In the genomic region with DNA sequence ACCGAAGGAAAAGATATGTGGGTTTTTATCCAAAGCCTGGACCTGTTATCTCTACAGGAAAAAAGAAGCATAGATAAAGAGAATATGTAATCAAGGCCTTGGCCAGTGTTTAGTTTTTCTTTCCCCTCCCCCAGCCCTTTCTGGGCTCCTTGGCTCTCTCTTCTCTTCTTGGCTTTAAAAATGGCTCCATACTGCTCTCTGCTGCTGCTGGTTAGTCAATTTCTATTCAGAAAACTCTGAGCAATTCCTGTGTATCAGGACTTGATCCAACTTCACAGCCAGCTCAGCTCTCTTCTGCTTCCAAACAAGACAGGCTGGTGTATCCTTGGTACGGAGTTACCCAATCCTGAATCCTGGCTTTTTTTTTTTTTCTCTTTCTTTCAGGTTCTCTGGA, we compare ENCODE assay signal across 9 mouse cellular contexts.
DNase-seq lines count a peak whose midpoint lies in the region; ATAC-seq and TF ChIP-seq lines count a peak whose summit lies in the region.
"Had no signal": no experiment of that assay in that cellular context is flagged by ENCODE, and none has a peak within 500 bp of the region (broad histone marks: within the 10 kb centered on the region; RNA-seq: fewer than 3 reads in every experiment).

No protein-coding gene starts in this region.

- no peak overlapping the region for H3K9ac ChIP-seq in midbrain, postnatal 0 days (replicated peaks; ENCODE audit: low read length, poor library complexity, severe bottlenecking)
- H3K9ac ChIP-seq: neural tube, embryonic 12.5 days had no signal

- peak; percentile 72 for TF ChIP-seq CTCF in midbrain, postnatal 0 days (IDR thresholded peaks at IDR 0.05)

- no peak overlapping the region for H3K4me2 ChIP-seq in midbrain, postnatal 0 days (ENCODE audit: low read depth, low read length, poor library complexity, severe bottlenecking)
- H3K4me2 ChIP-seq: neural tube, embryonic 12.5 days had no signal

- WGBS in midbrain, postnatal 0 days: 30% methylated on average over 2 of the region's 2 CpGs

- no peaks in the 10 kb centered on the region for H3K36me3 ChIP-seq in midbrain, postnatal 0 days (ENCODE audit: insufficient read depth, low read length)
- H3K36me3 ChIP-seq: neural tube, embryonic 12.5 days had no signal

- intact Hi-C loops in heart, postnatal 14 days (cut with DNase I): no loop called here

- ATAC-seq in midbrain, postnatal 0 days (ENCODE audit: low FRiP score): peak; percentile 84
- no peak for ATAC-seq in granulocyte monocyte progenitor cell, adult 5-6 weeks (replicated peaks; ENCODE audit: poor library complexity, severe bottlenecking)

- no peak overlapping the region for H3K27ac ChIP-seq in midbrain, postnatal 0 days (ENCODE audit: low read depth, low read length)
- H3K27ac ChIP-seq: neural tube, embryonic 12.5 days had no signal

- H3K4me3 ChIP-seq in midbrain, postnatal 0 days (ENCODE audit: low read depth, low read length): no peak overlapping the region
- H3K4me3 ChIP-seq: neural tube, embryonic 12.5 days had no signal

- peaks cover 8% of the 10 kb centered on the region for H3K4me1 ChIP-seq in midbrain, postnatal 0 days (ENCODE audit: insufficient read depth, low read length)

- H3K27me3 ChIP-seq in midbrain, postnatal 0 days (ENCODE audit: insufficient read depth, low read length): no peaks in the 10 kb centered on the region
- H3K27me3 ChIP-seq: neural tube, embryonic 12.5 days had no signal

- peak; percentile 3 for DNase-seq in urinary bladder, postnatal 25 days (ENCODE audit: low spot score)
- no peak for DNase-seq in urinary bladder, adult 2 months (ENCODE audit: low spot score)
- DNase-seq in embryo, embryonic 9.5 days (ENCODE audit: extremely low spot score): peak; percentile 27
- peak; percentile 7 to 28 for DNase-seq in heart, postnatal 14 days
- DNase-seq in layer of hippocampus, postnatal 14 days (ENCODE audit: low spot score in 2 of 2): peak; percentile 37 to 75
- DNase-seq in midbrain, postnatal 0 days (ENCODE audit: low spot score): peak; percentile 90
- DNase-seq in spleen, adult 12 weeks (ENCODE audit: low spot score): no peak

- H3K9me3 ChIP-seq in midbrain, postnatal 0 days (ENCODE audit: low read length): no peaks in the 10 kb centered on the region
- H3K9me3 ChIP-seq: neural tube, embryonic 12.5 days had no signal

Comparison
In these comparisons a context has a peak if more than half of its experiments do, and no peak if none do; other contexts are left out.
1. DNase-seq: peak in urinary bladder, postnatal 25 days (single experiment), embryo, embryonic 9.5 days (single experiment), heart, postnatal 14 days (2 of 2), layer of hippocampus, postnatal 14 days (2 of 2) and midbrain, postnatal 0 days (single experiment); none in urinary bladder, adult 2 months (single experiment) and spleen, adult 12 weeks (single experiment).